11 mouse cellular contexts compared by ENCODE assay signal in the genomic region with DNA sequence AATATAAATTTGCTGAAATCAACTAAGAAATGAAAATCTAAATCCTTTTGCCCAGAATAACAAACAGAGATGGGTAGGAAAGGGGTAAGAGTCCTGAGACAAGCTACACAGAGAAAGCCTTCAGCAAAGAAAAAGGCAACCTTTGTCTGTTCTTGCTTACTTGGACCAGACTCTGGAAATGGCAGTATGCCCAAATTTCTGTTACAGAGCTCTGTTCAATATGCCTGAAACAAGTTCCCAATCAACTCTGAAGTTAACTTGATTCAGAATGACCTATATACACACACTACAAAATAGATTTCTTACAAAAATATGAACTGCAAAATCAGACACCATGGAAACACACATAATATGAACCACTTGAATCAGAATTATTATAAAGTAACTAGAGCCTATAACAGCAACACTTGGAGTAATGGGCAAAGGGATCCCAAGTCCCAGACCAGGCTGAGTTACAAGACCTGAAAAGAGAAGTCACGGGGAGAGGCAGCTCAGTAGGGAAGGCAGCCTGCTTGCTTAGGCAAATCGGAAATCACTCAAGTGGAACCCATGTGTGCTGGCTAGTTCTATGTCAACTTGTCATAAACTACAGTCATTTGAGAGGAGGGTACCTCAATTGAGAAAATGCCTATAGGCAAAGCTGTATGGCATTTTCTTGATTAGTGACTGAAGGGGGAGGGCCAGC. TPM values are rescaled to one million over a fixed set of nuclear protein-coding genes. Genes with fewer than 3 reads are reported as not detected.
DNase-seq lines count a peak whose midpoint lies in the region; ATAC-seq lines count a peak whose summit lies in the region.
"Had no signal": no experiment of that assay in that cellular context is flagged by ENCODE, and none has a peak within 500 bp of the region (broad histone marks: within the 10 kb centered on the region; RNA-seq: fewer than 3 reads in every experiment).

No protein-coding gene starts in this region.

- no peak overlapping the region for H3K4me2 ChIP-seq in heart, embryonic 15.5 days
- H3K4me2 ChIP-seq in heart, embryonic 11.5 days = no peak overlapping the region
- no peak overlapping the region for H3K4me2 ChIP-seq in hindbrain, embryonic 16.5 days (ENCODE audit: low read length)
- H3K4me2 ChIP-seq: heart, embryonic 13.5 days; liver, embryonic 11.5 days had no signal

- ATAC-seq in heart, embryonic 15.5 days (replicated peaks; ENCODE audit: insufficient number of reproducible peaks, insufficient read depth, low FRiP score, low read depth) = no peak
- ATAC-seq in heart, embryonic 11.5 days (replicated peaks; ENCODE audit: insufficient number of reproducible peaks, low FRiP score, low TSS enrichment) = no peak
- ATAC-seq in hindbrain, embryonic 16.5 days = peak; percentile 86
- ATAC-seq in neutrophil, adult 5-6 weeks (ENCODE audit: extremely low read depth, insufficient number of reproducible peaks, low FRiP score, poor library complexity, severe bottlenecking) = peak; percentile 60; the same call in 1 of the 2 replicates
- ATAC-seq: Patski had no signal

- DNase-seq in retina, postnatal 1 day = peak; percentile 32
- no peak for DNase-seq in retina, embryonic 14.5 days (ENCODE audit: low spot score)
- no peak for DNase-seq in heart, adult 8-10 months (ENCODE audit: low spot score)
- no peak for DNase-seq in heart, adult 9 months (ENCODE audit: low spot score in 2 of 2)

- no peaks in the 10 kb centered on the region for H3K4me1 ChIP-seq in heart, embryonic 15.5 days (replicated peaks)
- no peaks in the 10 kb centered on the region for H3K4me1 ChIP-seq in heart, embryonic 11.5 days (ENCODE audit: control insufficient read depth, insufficient read depth, low read length)
- 0 out of 2 replicates have a peak, but pooled peaks cover 6% of the 10 kb centered on the region for H3K4me1 ChIP-seq in hindbrain, embryonic 16.5 days (ENCODE audit: control insufficient read depth, insufficient read depth, low read depth, low read length)

- H3K27ac ChIP-seq in heart, embryonic 15.5 days = 0 out of 2 replicates have a peak overlapping the region, but pooled peaks have one; percentile 28
- no peak overlapping the region for H3K27ac ChIP-seq in heart, embryonic 11.5 days (ENCODE audit: low read depth, low read length)
- H3K27ac ChIP-seq in hindbrain, embryonic 16.5 days (ENCODE audit: low read depth, low read length) = peak overlapping the region; percentile 49; the same call in 1 of the 2 replicates
- H3K27ac ChIP-seq: heart, embryonic 13.5 days had no signal

- H3K27me3 ChIP-seq in heart, embryonic 15.5 days = no peaks in the 10 kb centered on the region
- no peaks in the 10 kb centered on the region for H3K27me3 ChIP-seq in heart, embryonic 11.5 days (ENCODE audit: control insufficient read depth, insufficient read depth, low read length)
- no peaks in the 10 kb centered on the region for H3K27me3 ChIP-seq in hindbrain, embryonic 16.5 days (replicated peaks; ENCODE audit: control insufficient read depth, insufficient read depth, low read length)
- H3K27me3 ChIP-seq: heart, embryonic 13.5 days; Patski had no signal

- H3K4me3 ChIP-seq in heart, embryonic 15.5 days = no peak overlapping the region
- H3K4me3 ChIP-seq in heart, embryonic 11.5 days (ENCODE audit: low read depth, low read length) = no peak overlapping the region
- H3K4me3 ChIP-seq in hindbrain, embryonic 16.5 days (ENCODE audit: low read length) = no peak overlapping the region
- H3K4me3 ChIP-seq: heart, embryonic 13.5 days had no signal

- no peaks in the 10 kb centered on the region for H3K9me3 ChIP-seq in heart, embryonic 15.5 days (replicated peaks)
- no peaks in the 10 kb centered on the region for H3K9me3 ChIP-seq in heart, embryonic 11.5 days (replicated peaks; ENCODE audit: control insufficient read depth, low read length)
- no peaks in the 10 kb centered on the region for H3K9me3 ChIP-seq in hindbrain, embryonic 16.5 days (ENCODE audit: control insufficient read depth, low read length)
- H3K9me3 ChIP-seq: heart, embryonic 13.5 days had no signal

- H3K9ac ChIP-seq in heart, embryonic 15.5 days = no peak overlapping the region
- H3K9ac ChIP-seq in heart, embryonic 11.5 days (ENCODE audit: low read depth, low read length) = no peak overlapping the region
- H3K9ac ChIP-seq in hindbrain, embryonic 16.5 days (ENCODE audit: low read depth, low read length) = no peak overlapping the region
- H3K9ac ChIP-seq: heart, embryonic 13.5 days had no signal

- 67% methylated on average over 2 of the region's 2 CpGs for WGBS in heart, embryonic 15.5 days
- WGBS in heart, embryonic 11.5 days (ENCODE audit: insufficient replicate concordance) = 72% methylated on average over 2 of the region's 2 CpGs
- 41% methylated on average over 2 of the region's 2 CpGs for WGBS in hindbrain, embryonic 16.5 days

- no peaks in the 10 kb centered on the region for H3K36me3 ChIP-seq in heart, embryonic 15.5 days
- H3K36me3 ChIP-seq in heart, embryonic 11.5 days (ENCODE audit: control insufficient read depth, insufficient read depth, low read length) = no peaks in the 10 kb centered on the region
- no peaks in the 10 kb centered on the region for H3K36me3 ChIP-seq in hindbrain, embryonic 16.5 days (ENCODE audit: control insufficient read depth, insufficient read depth, low read length)
- H3K36me3 ChIP-seq: heart, embryonic 13.5 days had no signal

RNA-seq across cellular contexts. Expression of a gene that starts 53.9 kb away (rescaled TPM):
- 25.2 and 33.8 TPM in 2 replicates for polyA plus RNA-seq in heart, embryonic 15.5 days (2015; fragmentation: Nextera tagmentation; extraction: Ambion mirVana)
- polyA plus RNA-seq in heart, embryonic 11.5 days (2014; fragmentation: Nextera tagmentation; extraction: Ambion mirVana) = 34.6 and 35.3 TPM in 2 replicates
- polyA plus RNA-seq in hindbrain, embryonic 16.5 days (2015; fragmentation: Nextera tagmentation; extraction: Ambion mirVana) = 63.1 and 64.8 TPM in 2 replicates
- total RNA-seq in neutrophil, adult 5-6 weeks (2017) = 242 and 261 TPM in 2 replicates
- total RNA-seq in heart, adult 8-10 months (2022) = 10 to 100 TPM; 21.1 to 21.9 (median 21.5) TPM

Comparison
In these comparisons a context has a peak if more than half of its experiments do, and no peak if none do; other contexts are left out.
1. ATAC-seq: peak in hindbrain, embryonic 16.5 days (single experiment) and neutrophil, adult 5-6 weeks (single experiment); none in heart, embryonic 15.5 days (single experiment) and heart, embryonic 11.5 days (single experiment).